Mouse (Mus musculus) CH12.LX (cell line): ENCODE measurements at regions not wholly inside any gene's neighbourhood (a gene's known extent, or its start where the extent isn't known, plus 50 kb on each side); places are given as distances from the start of the nearest gene placed in this dataset.

Experiments
- DNase-seq: peaks from one replicate; pipeline ENCODE4 v3.0.0-alpha.2; 2013; ENCODE audit errors: extremely low read depth
- H3K27ac ChIP-seq: 2 replicates; pipeline ENCODE4 v1.5.1; 2012; ENCODE audit warnings: low read depth, mild to moderate bottlenecking, control low read depth, moderate library complexity; ENCODE audit not compliant: insufficient read depth
- H3K27me3 ChIP-seq: replicated peaks from 2 replicates; pipeline ENCODE3; 2012; ENCODE audit warnings: inconsistent platforms
- H3K36me3 ChIP-seq, 2 experiments: replicated peaks in 1 of 2; 2 replicates each; pipeline versions ENCODE3 to v1.6.1; 2012; ENCODE audit warnings: inconsistent platforms in 1 of 2, low read length in 1 of 2, mild to moderate bottlenecking in 1 of 2, mixed read lengths in 1 of 2, moderate library complexity in 1 of 2; ENCODE audit not compliant: control insufficient read depth in 1 of 2, insufficient read depth in 1 of 2
- H3K4me1 ChIP-seq, 2 experiments: 2 replicates each; pipeline ENCODE4 v1.6.1; 2012; ENCODE audit warnings: inconsistent platforms in 1 of 2, moderate library complexity in 1 of 2; ENCODE audit not compliant: insufficient read depth in 2 of 2, control insufficient read depth in 1 of 2
- H3K4me2 ChIP-seq: 2 replicates; pipeline ENCODE4 v1.6.1; 2012; ENCODE audit warnings: low read depth, mild to moderate bottlenecking, control low read depth; ENCODE audit not compliant: poor library complexity, insufficient read depth, severe bottlenecking
- H3K4me3 ChIP-seq, 3 experiments: fragments of 150-350 bp in 1 of 3; sonication (generic) in 1 of 3; replicated peaks in 1 of 3; 2 replicates each; pipeline versions ENCODE3 to v1.5.1; 2011 to 2012; ENCODE audit warnings: low read depth in 2 of 3, low read length in 2 of 3, mild to moderate bottlenecking in 2 of 3, moderate library complexity in 2 of 3, control low read depth in 1 of 3, improper control_type of control experiment in 1 of 3, inconsistent platforms in 1 of 3, mixed read lengths in 1 of 3; ENCODE audit not compliant: poor library complexity in 1 of 3
- H3K79me2 ChIP-seq: replicated peaks from 2 replicates; pipeline ENCODE4 v1.6.1; 2012; ENCODE audit warnings: mild to moderate bottlenecking, moderate library complexity; ENCODE audit not compliant: control insufficient read depth, poor library complexity, insufficient read depth, severe bottlenecking; ENCODE audit errors: extremely low read depth
- H3K9ac ChIP-seq: 2 replicates; pipeline ENCODE4 v1.6.1; 2012; ENCODE audit warnings: low read depth, mild to moderate bottlenecking, control low read depth, moderate library complexity; ENCODE audit not compliant: insufficient read depth
- H3K9me3 ChIP-seq: replicated peaks from 2 replicates; pipeline ENCODE3; 2012; ENCODE audit warnings: low read length, inconsistent platforms, mixed read lengths
- BHLHE40 ChIP-seq: IDR thresholded peaks from 2 replicates; pipeline ENCODE4 v1.6.1; 2011; ENCODE audit warnings: mild to moderate bottlenecking, low read depth, low read length, improper control_type of control experiment
- CHD2 ChIP-seq: IDR thresholded peaks from 2 replicates; pipeline ENCODE4 v1.6.1; 2011; ENCODE audit warnings: low read length, improper control_type of control experiment
- CTCF ChIP-seq, 2 experiments: IDR thresholded peaks in 1 of 2; conservative IDR thresholded peaks in 1 of 2; 2 replicates each; pipeline ENCODE4 v1.5.1; 2011 to 2012; ENCODE audit warnings: low read depth in 2 of 2, low read length in 2 of 2, improper control_type of control experiment in 1 of 2, inconsistent platforms in 1 of 2, mild to moderate bottlenecking in 1 of 2, moderate library complexity in 1 of 2
- E2F4 ChIP-seq: IDR thresholded peaks from 2 replicates; pipeline ENCODE4 v1.6.1; 2011; ENCODE audit warnings: low read depth, low read length, improper control_type of control experiment; ENCODE audit not compliant: insufficient replicate concordance
- ELF1 ChIP-seq: IDR thresholded peaks from 2 replicates; pipeline ENCODE4 v1.6.1; 2014; ENCODE audit warnings: low read depth, mild to moderate bottlenecking, inconsistent platforms, low read length, improper control_type of control experiment
- EP300 ChIP-seq: IDR thresholded peaks from 2 replicates; pipeline ENCODE4 v1.6.1; 2011; ENCODE audit warnings: low read length, improper control_type of control experiment
- ETS1 ChIP-seq: conservative IDR thresholded peaks from 2 replicates; pipeline ENCODE4 v1.6.1; 2012; ENCODE audit warnings: low read depth, mild to moderate bottlenecking, inconsistent platforms, low read length, improper control_type of control experiment, moderate library complexity
- HCFC1 ChIP-seq: IDR thresholded peaks from 2 replicates; pipeline ENCODE4 v1.6.1; 2012; ENCODE audit warnings: low read depth, mild to moderate bottlenecking, inconsistent platforms, low read length, improper control_type of control experiment
- JUN ChIP-seq: IDR thresholded peaks from 2 replicates; pipeline ENCODE4 v1.6.1; 2011; ENCODE audit warnings: low read depth, mild to moderate bottlenecking, low read length, improper control_type of control experiment, moderate library complexity; ENCODE audit not compliant: insufficient read depth
- JUND ChIP-seq: conservative IDR thresholded peaks from 2 replicates; pipeline ENCODE4 v1.6.1; 2011; ENCODE audit warnings: low read depth, low read length, improper control_type of control experiment
- KAT2A ChIP-seq: IDR thresholded peaks from 2 replicates; pipeline ENCODE4 v1.6.1; 2012; ENCODE audit warnings: low read length, improper control_type of control experiment, inconsistent platforms; ENCODE audit not compliant: insufficient replicate concordance
- MAFK ChIP-seq: IDR thresholded peaks from 2 replicates; pipeline ENCODE4 v1.6.1; 2011; ENCODE audit warnings: low read length, improper control_type of control experiment; ENCODE audit not compliant: insufficient replicate concordance
- MEF2A ChIP-seq: IDR thresholded peaks from 2 replicates; pipeline ENCODE4 v1.6.1; 2014; ENCODE audit warnings: low read depth, mild to moderate bottlenecking, inconsistent platforms, low read length, improper control_type of control experiment, borderline replicate concordance
- NRF1 ChIP-seq: IDR thresholded peaks from 2 replicates; pipeline ENCODE4 v1.6.1; 2014; ENCODE audit warnings: low read depth, mild to moderate bottlenecking, inconsistent platforms, low read length, improper control_type of control experiment, moderate library complexity
- POLR2A ChIP-seq: IDR thresholded peaks from 2 replicates; pipeline ENCODE4 v1.6.1; 2011; ENCODE audit warnings: low read depth, mild to moderate bottlenecking, improper control_type of control experiment, low read length
- SIN3A ChIP-seq: IDR thresholded peaks from 2 replicates; pipeline ENCODE4 v1.6.1; 2012; ENCODE audit warnings: low read length, improper control_type of control experiment, inconsistent platforms
- TCF12 ChIP-seq: IDR thresholded peaks from 2 replicates; pipeline ENCODE4 v1.6.1; 2014; ENCODE audit warnings: low read depth, mild to moderate bottlenecking, inconsistent platforms, low read length, improper control_type of control experiment
- USF1 ChIP-seq: IDR thresholded peaks from 2 replicates; pipeline ENCODE4 v1.6.1; 2014; ENCODE audit warnings: low read depth, mild to moderate bottlenecking, inconsistent platforms, low read length, improper control_type of control experiment
- USF2 ChIP-seq: conservative IDR thresholded peaks from 2 replicates; pipeline ENCODE4 v1.6.1; 2011; ENCODE audit warnings: low read depth, low read length, improper control_type of control experiment
- ZMIZ1 ChIP-seq: IDR thresholded peaks from 2 replicates; pipeline ENCODE4 v1.6.1; 2012; ENCODE audit warnings: low read depth, mild to moderate bottlenecking, inconsistent platforms, low read length, improper control_type of control experiment
- ZNF384 ChIP-seq: IDR thresholded peaks from 2 replicates; pipeline ENCODE4 v1.6.1; 2012; ENCODE audit warnings: low read depth, low read length, improper control_type of control experiment, inconsistent platforms
- dilution Hi-C: fragments of 300-500 bp; cut with MboI; formaldehyde crosslinking; loops from 2 replicates; pipeline ENCODE4 v1.14.3; 2020; ENCODE audit warnings: low sequenced_read_pairs; ENCODE audit not compliant: extremely low pct_unique_long_range_greater_than_20kb, extremely low pct_ligation_motif_present
- in situ Hi-C: fragments of 300-500 bp; cut with MboI; formaldehyde crosslinking; loops from 3 replicates; pipeline ENCODE4 v1.14.3; 2019; ENCODE audit warnings: low sequenced_read_pairs, low pct_ligation_motif_present, low pct_unique_long_range_greater_than_20kb, mixed read lengths

GRCm38 (mm10) chr17:75705357-75705756 is 153.6 kb upstream of the Fam98a start:
- no peak for TF ChIP-seq USF2
- TF ChIP-seq USF1: no peak
- TF ChIP-seq ELF1: no peak
- TF ChIP-seq POLR2A: no peak
- no peak for TF ChIP-seq BHLHE40
- TF ChIP-seq JUN: no peak
- TF ChIP-seq EP300: no peak
- no peak for TF ChIP-seq ETS1
- TF ChIP-seq CHD2: no peak
- no peak for TF ChIP-seq ZNF384
- no peak for TF ChIP-seq MAFK
- TF ChIP-seq NRF1: no peak
- no peak for TF ChIP-seq E2F4
- no peak for TF ChIP-seq TCF12
- no peak for TF ChIP-seq CTCF (conservative IDR thresholded peaks at IDR 0.05 in 1 of 2, IDR thresholded peaks at IDR 0.05 in 1 of 2; ENCODE audit: low read depth in 2 of 2, low read length in 2 of 2)
- H3K36me3 ChIP-seq: no peaks in the 10 kb centered on the region
- no peak overlapping the region for H3K9ac ChIP-seq
- no peaks in the 10 kb centered on the region for H3K9me3 ChIP-seq
- H3K4me3 ChIP-seq: no peak overlapping the region
- no peak for DNase-seq
- H3K79me2 ChIP-seq: no peaks in the 10 kb centered on the region
- H3K4me1 ChIP-seq: peaks cover 0 to 28% of the 10 kb centered on the region in 2 experiments; a peak in 2 of 4 replicates
- H3K27ac ChIP-seq: no peak overlapping the region
- dilution Hi-C loops: no loop called here
- in situ Hi-C loops: no loop called here
- no peaks in the 10 kb centered on the region for H3K27me3 ChIP-seq
- no peak overlapping the region for H3K4me2 ChIP-seq

DNA sequence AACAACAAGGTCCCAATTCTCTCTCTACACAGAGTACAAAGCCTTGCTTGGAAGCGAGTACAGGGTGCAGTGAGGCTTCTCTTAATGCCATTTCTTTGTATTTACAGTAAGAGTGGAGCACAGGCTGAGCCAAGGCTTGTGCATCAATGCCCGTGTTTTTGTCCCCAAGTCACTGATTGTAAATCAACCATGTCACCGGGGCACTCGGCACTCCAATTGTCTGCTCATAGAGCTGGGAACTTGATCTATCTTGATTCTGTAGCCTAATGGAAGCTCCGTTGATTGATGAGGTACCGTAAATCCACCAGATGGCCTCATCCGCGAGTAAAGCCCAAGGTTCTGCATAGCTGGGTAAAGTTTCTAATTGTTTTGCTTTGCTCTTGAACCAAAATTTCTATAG is 152.1 kb upstream of the Fam98a start:
- no peak for DNase-seq
- H3K36me3 ChIP-seq: no peaks in the 10 kb centered on the region
- no peaks in the 10 kb centered on the region for H3K79me2 ChIP-seq
- dilution Hi-C loops (no loop called here), in situ Hi-C loops (no loop called here)
- H3K4me3 ChIP-seq: no peak overlapping the region
- H3K9me3 ChIP-seq: no peaks in the 10 kb centered on the region
- no peak overlapping the region for H3K4me2 ChIP-seq
- TF ChIP-seq E2F4 (no peak), JUND (no peak), KAT2A (no peak), SIN3A (no peak), HCFC1 (no peak), ZMIZ1 (no peak), MEF2A (no peak)
- no peak overlapping the region for H3K9ac ChIP-seq
- H3K27ac ChIP-seq: no peak overlapping the region
- H3K27me3 ChIP-seq: no peaks in the 10 kb centered on the region
- peaks cover 0 to 32% of the 10 kb centered on the region in 2 experiments; a peak in 2 of 4 replicates for H3K4me1 ChIP-seq
